Mouse (Mus musculus): ENCODE measurements around the gene Gsto2. TPM values are rescaled to one million over a fixed set of nuclear protein-coding genes. Genes with fewer than 3 reads are reported as not detected.

The Gsto2 gene
- polyA plus RNA-seq, 1 experiment from 2014 or later: 1.4 TPM

Small RNA genes lying within 50 kb of the gene (microRNA-seq; reads per million reads assigned to microRNA genes)
- 0.76 reads per million for gene Gm22240

Other genes starting within 250 kb of the Gsto2 start
- 0.25 and 0.52 TPM in 2 replicates for gene Col17a1, start 173.4 kb upstream of the Gsto2 start, polyA plus RNA-seq (2014; fragmentation: Nextera tagmentation; extraction: Ambion mirVana)
- 330 and 344 TPM in 2 replicates for gene Sfr1, start 133.9 kb upstream of the Gsto2 start, polyA plus RNA-seq (2014; fragmentation: Nextera tagmentation; extraction: Ambion mirVana)
- 78.9 and 81.1 TPM in 2 replicates for gene Gsto1, start 10.6 kb upstream of the Gsto2 start, polyA plus RNA-seq (2014; fragmentation: Nextera tagmentation; extraction: Ambion mirVana)
- gene Cfap43, start 53.8 kb downstream of the Gsto2 start, polyA plus RNA-seq (2014; fragmentation: Nextera tagmentation; extraction: Ambion mirVana): 0.05 and 0.07 TPM in 2 replicates
- 11.8 and 13.2 TPM in 2 replicates for gene Itprip, start 53.8 kb downstream of the Gsto2 start, polyA plus RNA-seq (2014; fragmentation: Nextera tagmentation; extraction: Ambion mirVana)
- 0.14 and 0.20 TPM in 2 replicates for gene Cfap58, start 72.1 kb downstream of the Gsto2 start, polyA plus RNA-seq (2014; fragmentation: Nextera tagmentation; extraction: Ambion mirVana)